ENCODE assay signal across 19 mouse cellular contexts in genomic region chr12:9578591-9578990, GRCm38 (mm10). TPM values are rescaled to one million over a fixed set of nuclear protein-coding genes. Genes with fewer than 3 reads are reported as not detected.
DNase-seq lines count a peak whose midpoint lies in the region; ATAC-seq lines count a peak whose summit lies in the region.
"Had no signal": no experiment of that assay in that cellular context is flagged by ENCODE, and none has a peak within 500 bp of the region (broad histone marks: within the 10 kb centered on the region; RNA-seq: fewer than 3 reads in every experiment).

No protein-coding gene starts in this region.

- H3K27ac ChIP-seq in kidney, embryonic 15.5 days, result no peak overlapping the region
- peak overlapping the region; percentile 79 for H3K27ac ChIP-seq in embryonic facial prominence, embryonic 15.5 days (replicated peaks)
- no peak overlapping the region for H3K27ac ChIP-seq in stomach, embryonic 15.5 days
- H3K27ac ChIP-seq: macrophage had no signal

- WGBS in kidney, embryonic 15.5 days, result 43% methylated on average over 4 of the region's 4 CpGs
- 19% methylated on average over 4 of the region's 4 CpGs for WGBS in embryonic facial prominence, embryonic 15.5 days
- 43% methylated on average over 4 of the region's 4 CpGs for WGBS in stomach, embryonic 15.5 days

- no peak overlapping the region for H3K4me3 ChIP-seq in kidney, embryonic 15.5 days (replicated peaks)
- peak overlapping the region; percentile 57 for H3K4me3 ChIP-seq in embryonic facial prominence, embryonic 15.5 days (replicated peaks)
- 0 out of 2 replicates have a peak overlapping the region, but pooled peaks have one; percentile 55 for H3K4me3 ChIP-seq in stomach, embryonic 15.5 days (replicated peaks)

- H3K9me3 ChIP-seq in kidney, embryonic 15.5 days (replicated peaks), result no peaks in the 10 kb centered on the region
- H3K9me3 ChIP-seq in embryonic facial prominence, embryonic 15.5 days (replicated peaks), result no peaks in the 10 kb centered on the region
- H3K9me3 ChIP-seq in stomach, embryonic 15.5 days, result no peaks in the 10 kb centered on the region

- intact Hi-C loops in heart, postnatal 14 days (cut with DNase I), result loop anchor here (10.0 kb wide), 2 partner anchors 324 to 414 kb away; no protein-coding TSS in a partner anchor

- H3K36me3 ChIP-seq in kidney, embryonic 15.5 days, result no peaks in the 10 kb centered on the region
- H3K36me3 ChIP-seq in embryonic facial prominence, embryonic 15.5 days, result no peaks in the 10 kb centered on the region
- H3K36me3 ChIP-seq in stomach, embryonic 15.5 days, result no peaks in the 10 kb centered on the region

- DNase-seq in heart, adult 11 months, result peak; percentile 66
- DNase-seq in heart, postnatal 14 days, result no peak
- no peak for DNase-seq in kidney, postnatal 4 days
- DNase-seq in embryo, embryonic 10 days (ENCODE audit: low spot score), result no peak
- DNase-seq: adrenal gland, postnatal 10 days; cerebellum, adult 8-10 months; embryo, embryonic 11 days; heart, postnatal 10 days; liver; lung, adult 18-20 months; right cerebral cortex, postnatal 25 days; thymus, adult 2 months had no signal

- peaks cover 53% of the 10 kb centered on the region for H3K4me1 ChIP-seq in kidney, embryonic 15.5 days
- H3K4me1 ChIP-seq in embryonic facial prominence, embryonic 15.5 days, result peaks cover 37% of the 10 kb centered on the region
- H3K4me1 ChIP-seq in stomach, embryonic 15.5 days, result peaks cover 11% of the 10 kb centered on the region

- H3K27me3 ChIP-seq in kidney, embryonic 15.5 days, result peaks cover 93% of the 10 kb centered on the region
- peaks cover 82% of the 10 kb centered on the region for H3K27me3 ChIP-seq in embryonic facial prominence, embryonic 15.5 days
- peaks cover 48% of the 10 kb centered on the region for H3K27me3 ChIP-seq in stomach, embryonic 15.5 days (replicated peaks)
- H3K27me3 ChIP-seq: CH12.LX had no signal

- no peak overlapping the region for H3K9ac ChIP-seq in kidney, embryonic 15.5 days
- no peak overlapping the region for H3K9ac ChIP-seq in embryonic facial prominence, embryonic 15.5 days
- no peak overlapping the region for H3K9ac ChIP-seq in stomach, embryonic 15.5 days

- ATAC-seq in kidney, embryonic 15.5 days (replicated peaks; ENCODE audit: low FRiP score), result no peak
- ATAC-seq in embryonic facial prominence, embryonic 15.5 days (ENCODE audit: insufficient number of reproducible peaks, low FRiP score, low TSS enrichment, low read depth), result no peak
- no peak for ATAC-seq in stomach, embryonic 15.5 days (ENCODE audit: insufficient read depth, low FRiP score, low read depth)
- ATAC-seq in erythroblast, adult 5-6 weeks (replicated peaks; ENCODE audit: low FRiP score, poor library complexity, severe bottlenecking), result no peak
- ATAC-seq: inflammation-experienced regulatory T-cells, adult 6 months had no signal

- H3K4me2 ChIP-seq in kidney, embryonic 15.5 days, result peak overlapping the region; percentile 59
- peak overlapping the region; percentile 51 for H3K4me2 ChIP-seq in embryonic facial prominence, embryonic 15.5 days (replicated peaks)
- peak overlapping the region; percentile 67 for H3K4me2 ChIP-seq in stomach, embryonic 15.5 days

RNA-seq across cellular contexts. Expression of gene Osr1, which starts 8.7 kb away (rescaled TPM):
- total RNA-seq in heart, postnatal 14 days (2021), result 1 to 10 TPM; 5.8 to 9.6 TPM
- 30.4 and 35.7 TPM in 2 replicates for polyA plus RNA-seq in kidney, embryonic 15.5 days (2015; fragmentation: Nextera tagmentation; extraction: Ambion mirVana)
- polyA plus RNA-seq in embryonic facial prominence, embryonic 15.5 days (2015; fragmentation: Nextera tagmentation; extraction: Ambion mirVana), result 111 and 127 TPM in 2 replicates
- 45.5 and 47.2 TPM in 2 replicates for polyA plus RNA-seq in stomach, embryonic 15.5 days (2015; fragmentation: Nextera tagmentation; extraction: Ambion mirVana)
- not detected in 2 replicates for total RNA-seq in erythroblast, adult 5-6 weeks (2015; ENCODE audit: low replicate concordance)
- total RNA-seq in erythroblast, adult 5-6 weeks (2017; ENCODE audit: low replicate concordance), result not detected in 2 replicates
- total RNA-seq: CH12.LX had no signal
- polyA plus RNA-seq: inflammation-experienced regulatory T-cells, adult 6 months; macrophage had no signal
